Mouse (Mus musculus): ENCODE data around the gene Tmem232. TPM values are rescaled to one million over a fixed set of nuclear protein-coding genes. Genes with fewer than 3 reads are reported as not detected.
A peak's percentile ranks its signal among the peaks of the same experiment; 100 is the strongest.

Gene Tmem232
- polyA plus RNA-seq, 1 experiment from 2014 or later: 0.13 TPM

GRCm38 (mm10) chr17:65340016-65340415 is 200.6 kb downstream of the Tmem232 start:
- no peak overlapping the region for H3K9ac ChIP-seq (ENCODE audit: low read length)
- 57% methylated on average over 4 of the region's 4 CpGs for WGBS
- no peak overlapping the region for H3K4me2 ChIP-seq (ENCODE audit: low read depth, low read length)
- H3K27ac ChIP-seq (ENCODE audit: low read length): no peak overlapping the region
- H3K4me1 ChIP-seq (ENCODE audit: control insufficient read depth, insufficient read depth, low read length): no peaks in the 10 kb centered on the region
- H3K9me3 ChIP-seq (replicated peaks; ENCODE audit: control insufficient read depth, low read length): 0 out of 2 replicates have a peak, but pooled peaks cover 2% of the 10 kb centered on the region
- no peaks in the 10 kb centered on the region for H3K27me3 ChIP-seq (ENCODE audit: control insufficient read depth, insufficient read depth, low read length)
- ATAC-seq (replicated peaks; ENCODE audit: extremely low read depth, insufficient read depth, low FRiP score): no peak
- H3K36me3 ChIP-seq (ENCODE audit: control insufficient read depth, insufficient read depth): no peaks in the 10 kb centered on the region
- H3K4me3 ChIP-seq (ENCODE audit: low read length): no peak overlapping the region

DNA sequence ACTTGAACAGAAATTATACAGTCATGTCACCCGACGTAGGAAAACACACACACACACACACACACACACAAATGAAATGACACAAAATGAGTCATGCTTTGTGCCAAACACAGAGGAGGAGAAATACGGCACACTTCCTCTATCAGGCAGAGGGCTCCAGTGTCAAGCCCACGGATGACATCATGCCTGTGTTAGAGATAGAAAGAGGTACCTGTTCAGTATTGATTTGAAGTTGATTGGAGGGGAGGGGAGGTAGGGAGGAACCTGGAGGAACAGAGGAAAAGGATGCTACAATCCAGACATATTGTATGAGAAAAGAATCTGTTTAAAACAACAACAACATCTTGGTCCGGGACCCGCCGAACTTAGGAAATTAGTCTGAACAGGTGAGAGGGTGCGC is 209.8 kb downstream of the Tmem232 start:
- no peaks in the 10 kb centered on the region for H3K27me3 ChIP-seq (ENCODE audit: control insufficient read depth, insufficient read depth, low read length)
- H3K9me3 ChIP-seq (replicated peaks; ENCODE audit: control insufficient read depth, low read length): no peaks in the 10 kb centered on the region
- H3K27ac ChIP-seq (ENCODE audit: low read length): no peak overlapping the region
- H3K36me3 ChIP-seq (ENCODE audit: control insufficient read depth, insufficient read depth): no peaks in the 10 kb centered on the region
- WGBS: 82% methylated on average over 8 of the region's 8 CpGs
- no peak overlapping the region for H3K9ac ChIP-seq (ENCODE audit: low read length)
- no peak overlapping the region for H3K4me3 ChIP-seq (ENCODE audit: low read length)
- H3K4me2 ChIP-seq (ENCODE audit: low read depth, low read length): no peak overlapping the region
- no peak for ATAC-seq (replicated peaks; ENCODE audit: extremely low read depth, insufficient read depth, low FRiP score)
- H3K4me1 ChIP-seq (ENCODE audit: control insufficient read depth, insufficient read depth, low read length): no peaks in the 10 kb centered on the region

DNA sequence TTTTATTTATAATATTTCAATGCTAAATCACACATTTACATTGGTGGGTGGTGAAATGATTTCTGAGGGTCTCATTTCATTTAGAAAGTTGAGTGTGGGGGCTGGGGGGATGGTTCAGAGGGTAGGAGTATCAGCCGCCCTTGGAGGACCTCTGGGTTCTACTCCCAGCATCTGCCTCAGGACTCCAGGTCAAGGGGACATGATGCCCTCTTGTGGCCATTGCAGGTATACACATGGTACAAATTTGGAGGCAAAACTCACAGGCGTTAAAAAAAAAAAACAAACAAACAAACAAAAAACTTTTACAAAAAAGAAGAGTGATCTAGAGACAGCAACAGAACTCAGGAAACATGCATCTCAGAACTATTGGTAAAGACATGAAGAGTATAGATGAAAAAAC is 215.3 kb downstream of the Tmem232 start:
- no peak overlapping the region for H3K27ac ChIP-seq (ENCODE audit: low read length)

DNA sequence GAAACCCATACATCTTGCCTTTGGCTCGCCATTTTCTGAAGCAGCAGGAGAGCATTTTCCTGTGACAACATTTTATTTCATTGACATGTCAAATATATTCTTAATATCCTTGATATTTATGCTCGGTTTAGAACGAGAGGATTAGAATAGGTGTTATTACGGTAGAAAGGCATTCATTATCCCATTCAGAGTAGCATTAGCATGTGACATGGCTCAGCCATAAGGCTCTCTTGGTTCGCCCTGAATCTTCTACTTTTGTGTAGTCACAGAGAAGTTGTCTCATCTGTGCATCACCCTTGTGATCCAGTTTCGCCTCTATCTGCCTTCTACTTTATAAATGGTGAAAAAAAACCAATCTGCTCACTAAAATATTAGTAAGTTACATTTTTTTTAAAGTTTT is 220.0 kb downstream of the Tmem232 start:
- Histone ChIP-seq H3K9ac (ENCODE audit: low read length) (no peak overlapping the region), H3K27me3 (ENCODE audit: control insufficient read depth, insufficient read depth, low read length) (no peaks in the 10 kb centered on the region), H3K27ac (ENCODE audit: low read length) (no peak overlapping the region), H3K9me3 (replicated peaks; ENCODE audit: control insufficient read depth, low read length) (no peaks in the 10 kb centered on the region), H3K4me2 (ENCODE audit: low read depth, low read length) (no peak overlapping the region), H3K4me3 (ENCODE audit: low read length) (no peak overlapping the region), H3K36me3 (ENCODE audit: control insufficient read depth, insufficient read depth) (no peaks in the 10 kb centered on the region), H3K4me1 (ENCODE audit: control insufficient read depth, insufficient read depth, low read length) (no peaks in the 10 kb centered on the region)
- 83% methylated on average over 6 of the region's 6 CpGs for WGBS
- no peak for ATAC-seq (replicated peaks; ENCODE audit: extremely low read depth, insufficient read depth, low FRiP score)

More for the DNA sequence above, 215.3 kb downstream of the Tmem232 start:
- H3K27me3 ChIP-seq (ENCODE audit: control insufficient read depth, insufficient read depth, low read length): no peaks in the 10 kb centered on the region
- H3K36me3 ChIP-seq (ENCODE audit: control insufficient read depth, insufficient read depth): no peaks in the 10 kb centered on the region
- no peak for ATAC-seq (replicated peaks; ENCODE audit: extremely low read depth, insufficient read depth, low FRiP score)
- no peak overlapping the region for H3K4me2 ChIP-seq (ENCODE audit: low read depth, low read length)
- WGBS: 10% methylated on average over 2 of the region's 2 CpGs
- no peaks in the 10 kb centered on the region for H3K9me3 ChIP-seq (replicated peaks; ENCODE audit: control insufficient read depth, low read length)
- no peaks in the 10 kb centered on the region for H3K4me1 ChIP-seq (ENCODE audit: control insufficient read depth, insufficient read depth, low read length)
- no peak overlapping the region for H3K9ac ChIP-seq (ENCODE audit: low read length)
- H3K4me3 ChIP-seq (ENCODE audit: low read length): no peak overlapping the region

DNA sequence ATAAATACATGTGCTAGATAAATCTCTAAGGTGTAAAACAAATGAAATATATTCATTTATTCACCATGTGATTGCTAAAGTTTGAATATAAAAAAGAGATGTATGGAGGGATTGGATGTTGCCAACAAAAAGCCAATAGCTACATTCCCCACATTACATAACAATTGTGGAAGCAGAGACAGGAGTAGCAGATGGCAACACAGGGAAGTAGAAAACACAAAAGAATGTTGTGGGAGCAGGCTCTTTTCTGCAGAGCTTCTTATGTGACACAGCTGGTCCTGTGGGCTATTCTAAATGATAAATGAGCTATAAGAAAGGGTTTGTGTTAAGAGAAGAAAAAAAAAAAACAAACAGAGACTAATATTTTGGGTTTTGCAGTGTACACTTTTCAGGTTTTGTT is 240.6 kb downstream of the Tmem232 start:
- H3K27me3 ChIP-seq (ENCODE audit: control insufficient read depth, insufficient read depth, low read length): no peaks in the 10 kb centered on the region
- no peak overlapping the region for H3K4me3 ChIP-seq (ENCODE audit: low read length)
- no peaks in the 10 kb centered on the region for H3K36me3 ChIP-seq (ENCODE audit: control insufficient read depth, insufficient read depth)
- 0 out of 2 replicates have a peak, but pooled peaks cover 3% of the 10 kb centered on the region for H3K9me3 ChIP-seq (replicated peaks; ENCODE audit: control insufficient read depth, low read length)
- peaks cover 3% of the 10 kb centered on the region; the same call in 1 of the 2 replicates for H3K4me1 ChIP-seq (ENCODE audit: control insufficient read depth, insufficient read depth, low read length)
- H3K4me2 ChIP-seq (ENCODE audit: low read depth, low read length): no peak overlapping the region
- H3K9ac ChIP-seq (ENCODE audit: low read length): no peak overlapping the region
- H3K27ac ChIP-seq (ENCODE audit: low read length): no peak overlapping the region
- ATAC-seq (replicated peaks; ENCODE audit: extremely low read depth, insufficient read depth, low FRiP score): no peak

DNA sequence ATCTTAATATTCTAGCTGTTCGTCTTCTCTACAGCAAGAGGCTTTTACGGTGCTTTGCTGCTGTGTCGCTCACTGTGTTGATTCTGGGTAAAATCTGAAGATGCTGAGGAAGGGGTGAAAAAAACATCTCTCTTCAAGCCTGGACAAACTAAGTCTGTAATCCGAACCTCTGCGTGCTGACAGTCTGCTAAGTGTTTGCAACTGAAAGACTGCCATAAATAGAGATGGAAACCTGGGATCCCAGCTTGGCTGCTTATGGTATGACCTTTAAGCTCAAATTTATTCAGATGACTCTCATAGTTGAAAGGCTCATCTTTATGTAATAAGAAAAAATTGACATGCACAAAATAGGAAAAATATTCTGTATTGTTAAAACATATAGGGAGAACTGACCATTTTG is 242.8 kb downstream of the Tmem232 start:
- peaks cover 3% of the 10 kb centered on the region; the same call in 1 of the 2 replicates for H3K4me1 ChIP-seq (ENCODE audit: control insufficient read depth, insufficient read depth, low read length)
- no peak overlapping the region for H3K9ac ChIP-seq (ENCODE audit: low read length)
- 57% methylated on average over 5 of the region's 5 CpGs for WGBS
- peak overlapping the region; percentile 14; the same call in 1 of the 2 replicates for H3K4me2 ChIP-seq (ENCODE audit: low read depth, low read length)
- H3K9me3 ChIP-seq (replicated peaks; ENCODE audit: control insufficient read depth, low read length): no peaks in the 10 kb centered on the region
- H3K27me3 ChIP-seq (ENCODE audit: control insufficient read depth, insufficient read depth, low read length): no peaks in the 10 kb centered on the region
- no peak for ATAC-seq (replicated peaks; ENCODE audit: extremely low read depth, insufficient read depth, low FRiP score)
- H3K4me3 ChIP-seq (ENCODE audit: low read length): no peak overlapping the region
- no peaks in the 10 kb centered on the region for H3K36me3 ChIP-seq (ENCODE audit: control insufficient read depth, insufficient read depth)
- peak overlapping the region; percentile 36; the same call in 1 of the 2 replicates for H3K27ac ChIP-seq (ENCODE audit: low read length)

GRCm38 (mm10) chr17:65252160-65252559 is 288.4 kb downstream of the Tmem232 start:
- ATAC-seq (replicated peaks; ENCODE audit: extremely low read depth, insufficient read depth, low FRiP score): no peak

DNA sequence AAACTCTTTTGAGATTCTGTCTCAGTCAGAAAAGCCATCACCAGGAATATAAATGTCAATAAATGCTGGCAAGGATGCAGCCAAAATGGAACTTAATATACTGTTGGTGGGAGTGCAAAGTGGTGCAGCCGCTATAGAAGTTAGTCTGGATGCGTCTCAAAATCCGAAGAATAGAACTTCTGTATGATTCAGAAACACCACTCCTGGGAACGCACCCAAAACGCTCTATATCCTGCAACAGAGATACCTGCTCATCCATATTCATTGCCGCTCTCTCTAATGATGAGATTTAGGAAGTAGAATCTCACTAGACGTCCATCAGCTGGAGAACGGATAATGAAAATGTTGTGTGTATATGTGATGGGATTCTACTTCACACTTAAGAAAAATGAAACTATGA is 290.3 kb downstream of the Tmem232 start:
- H3K27me3 ChIP-seq (ENCODE audit: control insufficient read depth, insufficient read depth, low read length): no peaks in the 10 kb centered on the region
- no peak overlapping the region for H3K27ac ChIP-seq (ENCODE audit: low read length)
- H3K36me3 ChIP-seq (ENCODE audit: control insufficient read depth, insufficient read depth): no peaks in the 10 kb centered on the region
- WGBS: 85% methylated on average over 8 of the region's 8 CpGs
- H3K4me1 ChIP-seq (ENCODE audit: control insufficient read depth, insufficient read depth, low read length): no peaks in the 10 kb centered on the region
- no peak overlapping the region for H3K4me3 ChIP-seq (ENCODE audit: low read length)
- H3K4me2 ChIP-seq (ENCODE audit: low read depth, low read length): no peak overlapping the region
- ATAC-seq (replicated peaks; ENCODE audit: extremely low read depth, insufficient read depth, low FRiP score): no peak
- H3K9me3 ChIP-seq (replicated peaks; ENCODE audit: control insufficient read depth, low read length): no peaks in the 10 kb centered on the region
- no peak overlapping the region for H3K9ac ChIP-seq (ENCODE audit: low read length)

More at GRCm38 (mm10) chr17:65252160-65252559, 288.4 kb downstream of the Tmem232 start:
- Histone ChIP-seq H3K36me3 (ENCODE audit: control insufficient read depth, insufficient read depth) (no peaks in the 10 kb centered on the region), H3K9me3 (replicated peaks; ENCODE audit: control insufficient read depth, low read length) (no peaks in the 10 kb centered on the region), H3K27ac (ENCODE audit: low read length) (no peak overlapping the region), H3K27me3 (ENCODE audit: control insufficient read depth, insufficient read depth, low read length) (no peaks in the 10 kb centered on the region), H3K9ac (ENCODE audit: low read length) (no peak overlapping the region), H3K4me1 (ENCODE audit: control insufficient read depth, insufficient read depth, low read length) (no peaks in the 10 kb centered on the region), H3K4me2 (ENCODE audit: low read depth, low read length) (no peak overlapping the region), H3K4me3 (ENCODE audit: low read length) (no peak overlapping the region)
- 50% methylated on average over 2 of the region's 2 CpGs for WGBS

GRCm38 (mm10) chr17:65243716-65244115 is 296.9 kb downstream of the Tmem232 start:
- no peak overlapping the region for H3K27ac ChIP-seq (ENCODE audit: low read length)
- H3K36me3 ChIP-seq (ENCODE audit: control insufficient read depth, insufficient read depth): no peaks in the 10 kb centered on the region
- no peak for ATAC-seq (replicated peaks; ENCODE audit: extremely low read depth, insufficient read depth, low FRiP score)
- no peaks in the 10 kb centered on the region for H3K4me1 ChIP-seq (ENCODE audit: control insufficient read depth, insufficient read depth, low read length)
- 85% methylated on average over 5 of the region's 5 CpGs for WGBS
- no peaks in the 10 kb centered on the region for H3K9me3 ChIP-seq (replicated peaks; ENCODE audit: control insufficient read depth, low read length)
- H3K27me3 ChIP-seq (ENCODE audit: control insufficient read depth, insufficient read depth, low read length): no peaks in the 10 kb centered on the region
- no peak overlapping the region for H3K9ac ChIP-seq (ENCODE audit: low read length)
- no peak overlapping the region for H3K4me2 ChIP-seq (ENCODE audit: low read depth, low read length)
- H3K4me3 ChIP-seq (ENCODE audit: low read length): no peak overlapping the region

Data from heart, embryonic 16.5 days (tissue).